Mouse (Mus musculus) heart, postnatal 0 days (tissue): ENCODE results near the gene Gpld1.
A peak's percentile ranks its signal among the peaks of the same experiment; 100 is the strongest.

Source experiments
- CTCF ChIP-seq: IDR thresholded peaks from 2 replicates; pipeline ENCODE4 v1.5.1; 2016; ENCODE audit warnings: antibody characterized with exemption, control low read depth, low read depth
- EP300 ChIP-seq: IDR thresholded peaks from 2 replicates; pipeline ENCODE4 v1.6.1; 2016; ENCODE audit warnings: antibody characterized with exemption, low read depth

GRCm38 (mm10) chr13:25024655-25025054 lies 81.7 kb downstream of the Gpld1 start:
- TF ChIP-seq EP300: no peak
- peak; percentile 37 for TF ChIP-seq CTCF
